Mouse (Mus musculus) heart, embryonic 16.5 days (tissue): ENCODE data around the gene Cdh23. TPM values are rescaled to one million over a fixed set of nuclear protein-coding genes. Genes with fewer than 3 reads are reported as not detected.

Experiments used
- ATAC-seq: fragments of 200-750 bp; cut with Nextera tagmentation; replicated peaks from 2 replicates; pipeline ENCODE4 v1.8.0; 2017; ENCODE audit warnings: moderate number of reproducible peaks; ENCODE audit not compliant: insufficient read depth, low FRiP score; ENCODE audit errors: extremely low read depth
- H3K27ac ChIP-seq: fragments of 300-500 bp; sonication (generic); 2 replicates; pipeline ENCODE4 v1.5.1; 2014; ENCODE audit warnings: mild to moderate bottlenecking, low read length, control low read depth, moderate library complexity
- H3K27me3 ChIP-seq: fragments of 300-500 bp; sonication (generic); 2 replicates; pipeline ENCODE4 v1.6.1; 2014; ENCODE audit warnings: low read length, mixed read lengths; ENCODE audit not compliant: control insufficient read depth, insufficient read depth
- H3K36me3 ChIP-seq: fragments of 300-500 bp; sonication (generic); 2 replicates; pipeline ENCODE4 v1.6.1; 2014; ENCODE audit not compliant: control insufficient read depth, insufficient read depth
- H3K4me1 ChIP-seq: fragments of 300-500 bp; sonication (generic); 2 replicates; pipeline ENCODE4 v1.6.1; 2014; ENCODE audit warnings: low read length, mixed read lengths; ENCODE audit not compliant: control insufficient read depth, insufficient read depth
- H3K4me2 ChIP-seq: fragments of 300-500 bp; sonication (generic); 2 replicates; pipeline ENCODE4 v1.6.1; 2014; ENCODE audit warnings: low read depth, mild to moderate bottlenecking, control low read depth, low read length
- H3K4me3 ChIP-seq: fragments of 300-500 bp; sonication (generic); 2 replicates; pipeline ENCODE4 v1.5.1; 2014; ENCODE audit warnings: mild to moderate bottlenecking, control low read depth, low read length
- H3K9ac ChIP-seq: fragments of 300-500 bp; sonication (generic); 2 replicates; pipeline ENCODE4 v1.6.1; 2014; ENCODE audit warnings: low read length, control low read depth
- H3K9me3 ChIP-seq: fragments of 300-500 bp; sonication (generic); replicated peaks from 2 replicates; pipeline ENCODE4 v1.6.1; 2016; ENCODE audit warnings: low read length; ENCODE audit not compliant: control insufficient read depth
- WGBS: fragments of 180-500 bp; shearing (Covaris S2); extraction: QIAGEN DNeasy Blood & Tissue Kit; methylation state at CpG from one replicate; pipeline ENCODE4 v1.1.7; 2014; 5-methylcytosine and 5-hydroxymethylcytosine counted together
- polyA plus RNA-seq: library from polyadenylated mRNA; unstranded; fragments of >200 nt; fragmentation: Nextera tagmentation; extraction: Ambion mirVana; gene quantifications from 2 replicates; pipeline ENCODE4 v1.2.1, GENCODE M21; 2015

The Cdh23 gene
- polyA plus RNA-seq, 1 experiment from 2014 or later, result 1.3 TPM

DNA sequence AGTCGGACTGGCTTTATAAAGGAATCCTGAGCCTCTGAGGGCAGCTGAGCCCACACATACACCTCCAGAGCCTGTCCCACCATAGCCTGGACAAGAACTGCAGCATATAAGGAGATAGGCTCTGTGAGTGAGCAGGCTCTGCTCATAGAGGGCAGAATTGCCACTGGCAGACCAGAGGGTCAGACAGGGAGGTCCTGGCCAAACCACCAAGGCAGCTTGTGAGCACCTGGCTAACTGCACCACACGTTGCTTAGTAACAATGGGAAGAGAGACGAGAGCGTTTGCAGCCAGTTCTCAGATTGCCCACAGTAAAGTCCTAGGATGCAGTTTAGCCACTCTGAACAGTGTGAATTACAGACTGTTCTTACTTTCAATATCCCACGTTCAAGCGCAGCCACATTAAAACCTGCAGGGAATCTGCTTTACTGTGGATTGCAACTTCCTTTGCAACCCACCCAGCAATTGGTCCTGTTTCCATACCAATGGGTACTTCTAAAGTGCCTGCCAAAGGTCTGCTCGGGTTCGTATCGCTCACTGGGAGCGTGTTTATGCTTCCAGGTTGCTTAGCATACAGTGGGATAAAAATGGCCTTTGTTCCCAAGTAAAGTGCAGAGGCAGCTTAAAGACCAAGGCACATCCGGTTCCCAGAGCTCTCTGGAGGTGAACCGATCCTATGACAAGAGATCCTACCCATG lies 334.5 kb downstream of the Cdh23 start:
- ATAC-seq, result no peak
- H3K27ac ChIP-seq, result 0 out of 2 replicates have a peak overlapping the region, but pooled peaks have one; percentile 4
- H3K4me1 ChIP-seq, result no peaks in the 10 kb centered on the region
- H3K4me2 ChIP-seq, result no peak overlapping the region
- H3K9ac ChIP-seq, result no peak overlapping the region
- no peak overlapping the region for H3K4me3 ChIP-seq
- no peaks in the 10 kb centered on the region for H3K27me3 ChIP-seq
- WGBS, result 65% methylated on average over 12 of the region's 12 CpGs
- no peaks in the 10 kb centered on the region for H3K36me3 ChIP-seq
- no peaks in the 10 kb centered on the region for H3K9me3 ChIP-seq

DNA sequence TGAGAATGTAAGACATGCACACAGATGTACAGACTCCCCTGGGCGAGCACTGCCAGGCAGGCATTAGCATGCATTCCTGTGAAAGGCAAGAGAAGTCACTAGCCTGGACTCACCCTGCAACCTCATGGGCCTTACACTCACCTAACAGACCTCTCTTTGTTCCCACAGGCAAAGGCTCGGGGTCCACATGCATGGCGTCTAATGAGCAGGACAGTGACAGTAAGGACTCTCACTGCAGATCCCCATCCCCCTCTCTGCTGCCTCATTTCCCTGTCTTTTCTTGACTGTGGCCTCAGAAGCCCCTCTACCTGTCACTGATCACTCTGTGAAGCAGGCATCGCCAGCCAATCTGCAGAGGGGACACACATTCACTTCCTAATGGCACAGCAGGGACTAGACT lies 337.5 kb downstream of the Cdh23 start:
- no peak for ATAC-seq
- H3K4me1 ChIP-seq, result peaks cover 3% of the 10 kb centered on the region; the same call in 1 of the 2 replicates
- 66% methylated on average over 4 of the region's 4 CpGs for WGBS

DNA sequence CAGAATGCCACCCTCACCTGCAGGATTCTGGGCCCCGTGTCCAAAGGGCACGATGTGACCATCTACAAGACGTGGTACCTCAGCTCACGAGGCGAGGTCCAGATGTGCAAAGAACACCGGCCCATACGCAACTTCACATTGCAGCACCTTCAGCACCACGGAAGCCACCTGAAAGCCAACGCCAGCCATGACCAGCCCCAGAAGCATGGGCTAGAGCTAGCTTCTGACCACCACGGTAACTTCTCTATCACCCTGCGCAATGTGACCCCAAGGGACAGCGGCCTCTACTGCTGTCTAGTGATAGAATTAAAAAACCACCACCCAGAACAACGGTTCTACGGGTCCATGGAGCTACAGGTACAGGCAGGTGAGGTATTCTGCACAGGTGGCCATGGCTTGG lies 338.4 kb downstream of the Cdh23 start:
- H3K4me2 ChIP-seq, result no peak overlapping the region
- ATAC-seq, result no peak
- no peak overlapping the region for H3K9ac ChIP-seq
- H3K36me3 ChIP-seq, result no peaks in the 10 kb centered on the region
- no peak overlapping the region for H3K27ac ChIP-seq
- WGBS, result 91% methylated on average over 14 of the region's 14 CpGs
- peaks cover 4% of the 10 kb centered on the region; the same call in 1 of the 2 replicates for H3K4me1 ChIP-seq
- H3K4me3 ChIP-seq, result no peak overlapping the region
- no peaks in the 10 kb centered on the region for H3K27me3 ChIP-seq
- no peaks in the 10 kb centered on the region for H3K9me3 ChIP-seq

More for the DNA sequence above, 337.5 kb downstream of the Cdh23 start:
- Histone ChIP-seq H3K4me2 (no peak overlapping the region), H3K9ac (no peak overlapping the region), H3K4me3 (no peak overlapping the region), H3K27ac (no peak overlapping the region), H3K9me3 (no peaks in the 10 kb centered on the region), H3K27me3 (no peaks in the 10 kb centered on the region), H3K36me3 (no peaks in the 10 kb centered on the region)

DNA sequence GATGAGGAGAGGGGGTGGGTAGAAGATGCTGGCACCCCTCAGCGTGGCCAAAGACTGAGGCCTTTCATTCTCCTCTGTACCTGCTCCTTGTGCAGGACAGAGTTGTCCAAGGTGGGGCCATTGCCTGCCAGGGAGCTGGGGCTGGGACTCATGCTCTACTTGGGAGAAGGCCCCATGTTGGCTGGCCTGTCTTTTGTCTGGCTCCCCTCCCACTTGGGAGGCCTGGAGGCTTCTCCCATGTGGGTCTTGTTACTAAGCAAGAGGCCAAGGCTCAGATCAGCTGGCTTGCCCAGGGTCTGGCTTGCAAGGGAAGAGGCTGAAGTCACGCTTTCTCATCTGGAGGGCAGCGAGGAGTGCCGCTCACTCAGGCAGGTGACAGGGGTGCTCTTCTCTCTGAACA lies 338.8 kb downstream of the Cdh23 start:
- no peak overlapping the region for H3K4me3 ChIP-seq
- H3K4me2 ChIP-seq, result no peak overlapping the region
- no peaks in the 10 kb centered on the region for H3K36me3 ChIP-seq
- H3K9me3 ChIP-seq, result no peaks in the 10 kb centered on the region
- no peak for ATAC-seq
- no peak overlapping the region for H3K9ac ChIP-seq
- H3K27me3 ChIP-seq, result no peaks in the 10 kb centered on the region
- H3K4me1 ChIP-seq, result peaks cover 6% of the 10 kb centered on the region; the same call in 1 of the 2 replicates
- WGBS, result 84% methylated on average over 4 of the region's 4 CpGs
- no peak overlapping the region for H3K27ac ChIP-seq

DNA sequence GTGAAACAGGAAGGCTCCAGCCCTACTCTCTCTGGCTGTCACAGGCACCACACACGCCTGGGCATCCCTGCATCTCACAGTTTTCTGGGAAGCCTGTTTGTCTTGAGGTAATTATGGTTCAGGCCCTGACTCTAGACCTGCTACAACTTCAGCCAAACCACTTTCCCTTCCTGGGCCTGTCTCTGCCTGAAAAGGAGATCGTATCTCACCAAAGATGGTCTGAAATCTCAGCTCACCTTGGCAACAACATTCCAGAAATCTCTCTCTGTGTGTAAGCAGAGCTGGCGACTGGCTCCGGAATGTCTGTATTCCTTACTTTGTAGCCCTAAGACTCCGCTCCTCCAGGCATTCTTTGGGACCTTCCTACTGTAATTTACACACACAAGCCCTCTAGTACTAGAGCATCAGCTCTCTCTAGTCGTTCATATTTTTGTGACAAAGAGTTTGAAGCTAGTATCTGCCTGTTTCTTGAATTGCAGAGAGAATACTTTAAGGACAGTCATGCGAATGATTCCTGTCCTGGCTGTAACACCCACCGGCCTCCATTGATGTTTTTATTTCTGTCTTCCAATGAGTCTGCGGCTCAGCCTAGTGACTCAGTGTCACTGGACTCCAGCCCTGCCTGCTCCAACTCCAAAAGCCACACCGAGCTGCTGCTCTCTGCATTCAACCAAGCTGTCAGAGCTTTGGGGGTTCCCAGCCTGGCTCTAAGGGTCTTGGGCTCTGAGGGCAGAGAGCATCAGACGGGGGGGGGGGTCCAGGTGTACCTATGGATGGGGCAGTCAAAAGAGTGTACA lies 341.2 kb downstream of the Cdh23 start:
- no peak for ATAC-seq
- no peak overlapping the region for H3K4me2 ChIP-seq
- no peaks in the 10 kb centered on the region for H3K36me3 ChIP-seq
- WGBS, result 54% methylated on average over 11 of the region's 11 CpGs
- H3K27me3 ChIP-seq, result no peaks in the 10 kb centered on the region
- H3K27ac ChIP-seq, result no peak overlapping the region
- no peak overlapping the region for H3K9ac ChIP-seq
- peaks cover 17% of the 10 kb centered on the region for H3K4me1 ChIP-seq
- H3K9me3 ChIP-seq, result no peaks in the 10 kb centered on the region
- H3K4me3 ChIP-seq, result no peak overlapping the region

DNA sequence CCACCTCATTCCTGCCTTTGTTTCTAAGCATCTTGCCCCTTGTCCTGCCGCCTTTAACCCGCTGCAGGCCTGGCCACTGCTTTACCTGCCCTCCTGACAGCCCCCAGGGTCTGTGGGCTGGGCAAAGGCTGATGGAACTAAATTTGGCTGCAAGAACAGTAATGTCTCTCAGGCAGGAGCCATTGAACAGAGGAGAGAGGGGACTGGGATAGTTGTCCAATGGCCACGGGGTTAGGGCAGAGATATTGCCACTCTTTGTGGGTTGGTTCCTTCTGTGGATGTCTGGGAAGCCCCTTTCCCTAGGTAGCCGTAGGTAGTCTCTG lies 342.3 kb downstream of the Cdh23 start:
- Histone ChIP-seq H3K9ac (no peak overlapping the region), H3K27me3 (no peaks in the 10 kb centered on the region), H3K27ac (0 out of 2 replicates have a peak overlapping the region, but pooled peaks have one; percentile 5), H3K9me3 (no peaks in the 10 kb centered on the region), H3K36me3 (no peaks in the 10 kb centered on the region), H3K4me1 (peaks cover 23% of the 10 kb centered on the region), H3K4me2 (no peak overlapping the region), H3K4me3 (no peak overlapping the region)
- 85% methylated on average over 4 of the region's 4 CpGs for WGBS
- no peak for ATAC-seq

DNA sequence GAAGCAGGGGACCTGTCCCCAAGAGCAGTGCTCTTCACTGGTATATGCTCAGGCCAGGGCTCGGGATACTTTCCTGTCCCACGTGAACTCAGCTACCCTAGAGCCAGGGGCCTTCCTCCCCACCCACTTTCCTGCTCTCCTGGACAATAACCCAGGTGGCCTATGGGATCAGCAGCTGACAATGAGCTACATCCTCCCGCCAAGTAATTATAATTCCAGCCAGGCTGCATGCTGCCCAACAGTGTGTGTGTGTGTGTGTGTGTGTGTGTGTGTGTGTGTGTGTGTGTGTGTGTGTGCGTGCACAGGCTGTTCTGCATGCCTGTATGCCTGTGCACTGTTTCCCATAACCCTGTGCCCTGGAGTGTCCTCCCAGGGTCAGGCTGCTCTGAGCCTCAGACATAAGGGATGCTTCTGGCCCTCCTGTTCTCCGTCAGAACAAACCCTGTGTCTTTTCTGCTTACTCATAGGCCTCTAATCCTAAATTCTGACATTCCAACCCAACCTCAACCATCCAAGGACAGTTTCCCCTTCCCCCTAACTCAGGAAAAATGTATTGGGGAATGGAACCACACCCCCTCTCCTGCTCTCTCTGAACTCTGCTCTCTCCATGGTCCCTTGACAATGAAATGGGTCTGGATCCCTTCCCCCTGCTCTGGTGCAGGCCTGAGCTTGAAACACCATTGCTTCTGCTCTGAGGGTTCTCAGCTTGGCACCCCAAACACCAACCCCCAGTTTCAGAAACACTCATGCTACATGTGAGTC lies 342.9 kb downstream of the Cdh23 start:
- Histone ChIP-seq H3K4me3 (no peak overlapping the region), H3K4me2 (no peak overlapping the region), H3K27ac (peak overlapping the region; percentile 47), H3K9me3 (no peaks in the 10 kb centered on the region), H3K36me3 (no peaks in the 10 kb centered on the region), H3K4me1 (peaks cover 23% of the 10 kb centered on the region), H3K27me3 (no peaks in the 10 kb centered on the region), H3K9ac (no peak overlapping the region)
- WGBS, result 68% methylated on average over 5 of the region's 5 CpGs
- 0 out of 2 replicates have a peak, but pooled peaks have one; percentile 14 for ATAC-seq

DNA sequence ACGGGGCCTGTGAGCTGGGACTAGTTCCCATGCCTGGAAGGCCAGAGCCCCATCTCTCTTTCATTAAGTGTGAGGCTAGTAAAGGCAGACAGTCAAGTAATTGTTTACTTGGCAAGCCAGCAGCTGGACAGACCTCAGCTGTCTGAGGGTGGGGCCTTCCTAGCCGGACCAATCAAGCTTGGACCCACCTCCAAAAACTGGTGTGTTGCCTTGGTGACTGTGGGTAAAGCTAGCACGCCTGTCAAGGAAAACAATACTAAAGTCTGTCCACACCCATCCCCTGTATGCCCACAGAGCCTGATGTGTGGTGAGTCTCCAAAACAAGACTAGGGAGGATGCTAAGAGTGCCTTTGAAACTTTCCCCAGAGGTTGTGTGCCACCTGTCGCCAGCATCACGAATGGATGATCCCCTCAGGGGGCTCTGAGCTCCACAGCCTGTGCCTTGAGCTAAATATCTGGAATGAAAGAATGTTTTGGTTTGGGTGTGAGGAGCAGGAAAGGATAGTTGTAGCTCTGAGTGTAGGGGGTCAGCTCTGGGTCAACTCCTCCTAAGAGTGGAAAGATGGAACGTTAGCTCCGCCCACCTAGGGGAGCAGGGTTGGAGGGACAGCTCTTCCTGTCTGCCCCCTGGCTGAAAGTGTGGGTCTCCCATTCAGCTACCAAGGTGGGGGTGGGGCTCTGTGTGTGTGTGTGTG lies 344.4 kb downstream of the Cdh23 start:
- peak overlapping the region; percentile 41; the same call in 1 of the 2 replicates for H3K4me2 ChIP-seq
- WGBS, result 36% methylated on average over 7 of the region's 7 CpGs

More for the DNA sequence above, 344.4 kb downstream of the Cdh23 start:
- Histone ChIP-seq H3K9me3 (no peaks in the 10 kb centered on the region), H3K4me1 (peaks cover 23% of the 10 kb centered on the region), H3K27ac (peak overlapping the region; percentile 80), H3K4me3 (no peak overlapping the region), H3K27me3 (no peaks in the 10 kb centered on the region), H3K9ac (no peak overlapping the region), H3K36me3 (no peaks in the 10 kb centered on the region)
- no peak; the same call in 1 of the 2 replicates for ATAC-seq
